Mouse (Mus musculus) brain, embryonic 14.5 days (tissue): ENCODE results near the gene Synpr.

Experiments used
- CTCF ChIP-seq: fragments of 200-500 bp; IDR thresholded peaks from 2 replicates; pipeline ENCODE4 v1.5.1; 2012; ENCODE audit warnings: inconsistent platforms, mild to moderate bottlenecking, moderate library complexity, borderline replicate concordance; ENCODE audit not compliant: insufficient read depth, insufficient read length; ENCODE audit errors: extremely low read depth
- POLR2A ChIP-seq: fragments of 200-500 bp; IDR thresholded peaks from 2 replicates; pipeline ENCODE4 v1.6.1; 2012; ENCODE audit warnings: mild to moderate bottlenecking, inconsistent platforms, borderline replicate concordance; ENCODE audit not compliant: poor library complexity, insufficient read depth, insufficient read length, severe bottlenecking; ENCODE audit errors: extremely low read depth

GRCm38 (mm10) chr14:13389954-13390353 lies 105.4 kb downstream of the Synpr start:
- TF ChIP-seq POLR2A: no peak
- TF ChIP-seq CTCF: no peak
